Mouse (Mus musculus) bone marrow, adult 2 months (tissue): ENCODE data around the gene Styx. TPM values are rescaled to one million over a fixed set of nuclear protein-coding genes. Genes with fewer than 3 reads are reported as not detected.

Experiments
- H3K27ac ChIP-seq: fragments of 200-500 bp; 2 replicates; pipeline ENCODE4 v1.5.1; 2012; ENCODE audit warnings: low read depth, mild to moderate bottlenecking, control low read depth, inconsistent platforms, low read length; ENCODE audit not compliant: control insufficient read depth, poor library complexity, insufficient read depth
- H3K4me1 ChIP-seq: fragments of 200-500 bp; 2 replicates; pipeline ENCODE4 v1.6.1; 2011; ENCODE audit warnings: low read length; ENCODE audit not compliant: control insufficient read depth, insufficient read depth
- H3K4me3 ChIP-seq: fragments of 200-500 bp; replicated peaks from 2 replicates; pipeline ENCODE3; 2011; ENCODE audit warnings: mild to moderate bottlenecking, low read depth, low read length, control low read depth; ENCODE audit not compliant: control insufficient read depth
- CTCF ChIP-seq: fragments of 200-500 bp; IDR thresholded peaks from 2 replicates; pipeline ENCODE4 v1.5.1; 2011; ENCODE audit warnings: low read length, control low read depth; ENCODE audit not compliant: control insufficient read depth, insufficient read depth
- POLR2A ChIP-seq: fragments of 200-500 bp; IDR thresholded peaks from 2 replicates; pipeline ENCODE4 v1.6.1; 2011; ENCODE audit warnings: low read depth, mild to moderate bottlenecking, control low read depth, low read length, borderline replicate concordance; ENCODE audit not compliant: control insufficient read depth
- WGBS: fragments of 180-500 bp; shearing (Covaris S2); methylation state at CpG from one replicate; pipeline ENCODE4 v1.1.7; 2018; 5-methylcytosine and 5-hydroxymethylcytosine counted together
- polyA plus RNA-seq: library from polyadenylated mRNA; stranded (reverse); fragments of >200 nt; gene quantifications from 2 replicates; pipeline ENCODE4 v1.2.4, GENCODE M21; 2011; ENCODE audit warnings: low replicate concordance; ENCODE audit not compliant: missing spikeins, insufficient read depth, insufficient read length

Styx gene
- polyA plus RNA-seq, 1 experiment: 3.5 TPM

DNA sequence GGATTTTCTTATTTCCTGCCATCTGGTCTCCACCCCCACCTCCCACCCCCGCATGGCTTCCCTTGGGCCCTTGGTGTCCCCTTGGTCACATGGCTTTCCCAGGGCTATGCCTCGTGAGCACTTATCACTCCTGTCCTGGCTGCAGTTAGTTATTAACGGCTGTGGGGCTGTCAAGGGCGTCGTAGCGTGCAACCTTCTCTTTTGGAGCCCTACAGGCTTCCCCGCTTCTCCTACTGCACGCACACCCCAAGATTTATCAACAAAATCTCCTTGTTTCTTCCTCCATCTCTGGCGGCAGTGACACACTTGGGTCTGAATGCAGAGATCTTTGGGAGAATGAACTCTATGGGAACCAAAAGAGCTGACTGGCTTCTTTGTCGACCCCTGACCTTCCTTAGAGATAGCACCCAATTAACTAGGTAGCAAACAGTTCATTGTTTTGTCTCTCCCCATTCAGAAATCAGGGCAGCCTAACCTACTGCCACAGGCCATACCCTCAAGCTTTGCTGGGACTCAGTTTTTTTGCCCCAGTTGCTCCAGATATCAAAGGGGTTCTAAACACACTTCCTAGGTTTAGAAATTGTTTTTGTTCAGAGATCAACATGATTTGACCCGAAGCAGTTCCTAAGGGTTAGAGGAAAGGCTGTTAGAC, 102.1 kb downstream of the Styx start:
- TF ChIP-seq CTCF (no peak), POLR2A (no peak)
- WGBS: 34% methylated on average over 11 of the region's 11 CpGs
- no peak overlapping the region for H3K27ac ChIP-seq
- H3K4me1 ChIP-seq: no peaks in the 10 kb centered on the region
- no peak overlapping the region for H3K4me3 ChIP-seq

DNA sequence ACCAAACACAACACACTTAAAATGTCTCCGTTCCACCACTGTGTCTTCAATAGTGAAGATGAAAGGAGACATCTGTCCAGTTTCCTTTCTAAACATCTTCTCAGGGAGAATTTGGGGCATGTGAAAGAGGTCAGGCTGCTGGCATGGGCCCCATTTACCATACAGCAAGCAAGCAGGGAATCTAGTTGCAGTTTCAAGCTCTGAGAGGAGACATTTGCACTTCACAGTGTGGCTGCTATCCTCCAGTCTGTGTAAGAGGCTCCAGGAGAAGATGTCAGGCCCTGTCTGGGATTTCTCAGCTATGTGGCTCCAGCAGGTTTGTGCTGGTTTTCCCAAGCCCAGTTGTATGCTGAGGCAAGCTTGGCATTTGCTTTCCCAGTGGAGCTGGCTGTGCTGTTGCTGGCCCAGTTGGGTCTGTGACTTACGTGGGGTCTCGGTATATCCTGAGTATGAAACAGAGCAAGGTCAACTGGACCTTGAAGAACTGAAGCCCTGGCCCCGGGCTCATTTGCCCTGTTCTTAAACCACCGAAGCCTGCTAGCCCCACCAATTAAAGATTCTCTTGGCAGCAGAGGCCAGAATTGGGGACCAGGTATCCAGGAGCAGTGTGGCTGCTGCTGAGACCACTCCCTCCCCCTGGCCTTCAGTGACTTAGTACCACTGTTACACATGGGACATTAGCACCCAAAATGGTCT, 102.8 kb downstream of the Styx start:
- WGBS: 83% methylated on average over 5 of the region's 5 CpGs
- TF ChIP-seq CTCF: no peak
- TF ChIP-seq POLR2A: no peak
- Histone ChIP-seq H3K4me3 (no peak overlapping the region), H3K27ac (no peak overlapping the region), H3K4me1 (no peaks in the 10 kb centered on the region)

DNA sequence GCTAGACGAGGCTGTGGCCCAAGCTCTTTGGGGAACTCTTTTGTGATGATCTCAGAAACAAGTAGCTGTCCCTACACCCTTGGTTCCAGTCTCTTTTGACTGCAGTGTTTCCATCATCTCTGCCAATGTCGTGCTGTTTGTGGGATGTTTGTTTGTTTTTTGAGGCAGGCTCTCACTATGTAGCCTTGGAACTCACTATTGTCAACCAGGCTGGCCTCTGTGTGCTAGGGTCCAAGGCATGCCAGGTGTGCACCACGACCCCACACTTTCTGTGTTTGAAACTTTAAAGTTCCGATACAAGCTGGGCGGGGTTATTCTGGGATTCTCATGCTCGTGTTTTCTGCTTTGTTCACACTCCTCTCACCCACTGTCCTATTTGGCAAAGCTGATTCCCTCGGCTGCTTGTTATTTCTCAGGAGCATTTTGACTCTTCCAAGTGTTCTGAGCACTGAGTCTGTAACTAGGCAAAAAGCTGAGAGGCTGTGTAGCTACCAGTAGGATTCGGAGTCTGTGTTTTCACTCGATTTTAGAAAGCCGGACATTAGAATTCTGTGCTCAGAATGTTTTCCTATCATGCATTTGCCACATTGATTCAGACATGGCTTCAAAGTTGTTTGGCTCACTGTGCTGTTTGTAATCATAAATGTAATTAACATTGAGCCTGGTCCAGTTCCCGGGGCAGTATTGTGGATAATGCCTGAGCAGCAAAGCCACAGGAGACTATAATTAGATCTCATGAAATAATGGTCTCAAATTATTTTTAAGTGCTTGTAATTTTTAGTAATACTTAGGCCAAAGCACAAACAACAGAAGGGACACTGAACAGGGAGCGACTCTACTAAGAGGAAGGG, 105.0 kb downstream of the Styx start:
- Histone ChIP-seq H3K27ac (no peak overlapping the region), H3K4me1 (no peaks in the 10 kb centered on the region), H3K4me3 (no peak overlapping the region)
- TF ChIP-seq CTCF: no peak
- no peak for TF ChIP-seq POLR2A
- WGBS: 71% methylated on average over 12 of the region's 12 CpGs

DNA sequence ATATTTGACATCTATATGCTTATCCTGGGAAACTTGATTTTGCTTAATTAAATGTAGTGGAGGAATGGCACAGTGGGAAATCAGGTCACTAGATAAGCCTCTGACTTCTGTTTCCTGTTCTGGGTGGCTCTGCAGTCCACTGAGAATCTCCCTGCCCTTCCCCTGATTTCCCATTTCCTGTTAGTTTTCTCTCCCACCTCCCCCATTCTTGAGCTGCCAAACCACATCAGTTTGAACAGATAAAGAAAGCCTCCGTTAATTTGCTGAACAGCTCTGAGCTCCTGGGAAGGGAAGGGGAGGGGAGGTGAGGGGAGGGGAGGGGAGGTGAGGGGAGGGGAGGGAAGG, 105.6 kb downstream of the Styx start:
- no peak for TF ChIP-seq POLR2A
- no peak for TF ChIP-seq CTCF
- H3K27ac ChIP-seq: no peak overlapping the region
- WGBS: 20% methylated on average over 1 of the region's 1 CpGs

DNA sequence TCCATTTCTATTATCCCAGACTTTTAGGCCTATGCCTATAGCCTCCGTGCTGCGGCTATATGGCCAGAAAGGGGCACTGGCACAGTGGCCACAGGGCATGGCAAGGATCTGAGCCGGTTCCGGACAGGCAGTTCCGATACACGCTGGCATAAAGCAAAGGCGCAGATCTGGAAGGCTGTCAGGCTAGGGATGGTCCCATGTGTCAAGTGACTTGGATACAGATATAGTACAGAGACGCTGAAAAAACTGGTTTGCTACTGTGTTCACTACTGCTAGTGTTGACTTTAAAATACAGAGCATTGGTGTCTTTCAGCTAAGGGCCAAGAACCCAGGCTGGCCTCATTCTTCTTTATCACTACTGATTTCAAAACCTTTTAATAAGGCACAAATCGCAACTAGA, 106.1 kb downstream of the Styx start:
- WGBS: 89% methylated on average over 9 of the region's 9 CpGs
- H3K4me3 ChIP-seq: no peak overlapping the region
- no peaks in the 10 kb centered on the region for H3K4me1 ChIP-seq
- no peak for TF ChIP-seq POLR2A
- TF ChIP-seq CTCF: no peak
- H3K27ac ChIP-seq: no peak overlapping the region

More for the DNA sequence above, 105.6 kb downstream of the Styx start:
- H3K4me3 ChIP-seq: no peak overlapping the region
- H3K4me1 ChIP-seq: no peaks in the 10 kb centered on the region

DNA sequence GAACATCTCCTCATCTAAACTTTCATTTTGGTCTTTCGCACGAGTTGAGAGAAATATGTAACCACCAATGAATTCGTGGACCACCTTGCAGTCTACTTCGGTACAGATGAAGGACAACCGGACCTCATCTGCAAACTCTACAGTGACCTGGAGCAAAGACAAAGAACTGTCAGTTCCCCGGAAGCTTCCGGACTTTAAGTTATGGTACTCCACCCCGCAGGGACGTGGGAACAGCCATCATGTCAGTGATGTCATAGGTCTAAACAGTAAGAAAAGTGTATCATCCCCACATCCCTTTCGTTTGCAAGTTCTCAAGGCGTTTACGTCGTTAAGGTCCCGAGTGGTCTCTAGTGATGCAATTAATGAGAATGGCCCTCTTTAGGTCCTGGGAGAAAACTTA, 109.0 kb downstream of the Styx start:
- H3K27ac ChIP-seq: no peak overlapping the region
- no peak overlapping the region for H3K4me3 ChIP-seq
- H3K4me1 ChIP-seq: no peaks in the 10 kb centered on the region
- TF ChIP-seq POLR2A (no peak), CTCF (no peak)
- 82% methylated on average over 14 of the region's 14 CpGs for WGBS

DNA sequence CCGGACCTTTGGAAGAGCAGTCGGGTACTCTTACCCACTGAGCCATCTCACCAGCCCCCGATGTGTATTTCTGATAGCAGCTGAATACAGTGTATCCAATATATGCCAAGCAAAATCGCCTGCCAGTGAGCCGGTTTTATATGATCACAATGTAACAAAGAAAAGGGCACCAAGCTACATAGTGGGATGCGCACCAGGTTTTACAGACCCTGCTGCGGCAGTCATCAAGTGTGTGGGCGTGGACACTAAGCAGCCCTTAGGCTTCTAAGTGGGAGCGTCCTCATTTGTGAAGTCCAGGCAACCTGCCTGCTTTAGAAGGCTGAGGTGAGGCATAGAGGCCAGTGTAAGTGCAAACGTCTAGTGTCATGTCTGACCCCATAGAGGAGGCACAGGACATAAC, 109.6 kb downstream of the Styx start:
- 86% methylated on average over 10 of the region's 10 CpGs for WGBS
- TF ChIP-seq CTCF: no peak
- no peak for TF ChIP-seq POLR2A
- no peak overlapping the region for H3K4me3 ChIP-seq
- no peaks in the 10 kb centered on the region for H3K4me1 ChIP-seq
- no peak overlapping the region for H3K27ac ChIP-seq

DNA sequence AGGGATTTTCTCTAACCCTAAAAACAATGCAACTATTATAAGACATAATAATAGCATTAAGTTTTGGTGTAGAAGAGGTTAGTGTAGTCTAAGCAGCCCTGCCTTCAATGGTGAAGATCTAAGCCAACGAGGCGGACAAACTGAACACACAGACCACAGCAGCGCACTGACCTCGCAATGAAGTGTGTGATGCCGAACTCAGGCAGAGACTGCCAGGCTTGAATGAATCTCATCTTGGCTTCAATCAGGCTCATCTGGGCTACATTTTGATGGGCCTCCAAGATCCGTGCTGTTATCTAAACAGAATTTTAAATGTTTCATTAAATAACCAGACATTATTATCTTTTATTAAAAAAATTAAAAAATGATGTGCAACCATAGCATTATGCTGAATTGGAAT, 111.1 kb downstream of the Styx start:
- Histone ChIP-seq H3K4me3 (no peak overlapping the region), H3K4me1 (no peaks in the 10 kb centered on the region), H3K27ac (no peak overlapping the region)
- TF ChIP-seq CTCF (no peak), POLR2A (no peak)
- 86% methylated on average over 6 of the region's 6 CpGs for WGBS
